Mouse (Mus musculus) monocyte, adult 5-6 weeks (primary cell): ENCODE measurements around the gene Zfand6. TPM values are rescaled to one million over a fixed set of nuclear protein-coding genes. Genes with fewer than 3 reads are reported as not detected.

Experiments
- ATAC-seq: fragments of 153-309, 156-312 bp; replicated peaks from 2 replicates; pipeline ENCODE4 v1.8.0; 2017; ENCODE audit warnings: mild to moderate bottlenecking; ENCODE audit not compliant: low TSS enrichment, insufficient number of reproducible peaks, severe bottlenecking, poor library complexity, low FRiP score
- total RNA-seq: library from RNA; stranded (forward); fragments of 200-1000, 200-491, 200-594 nt; gene quantifications from 3 replicates; pipeline ENCODE4 v1.2.3, GENCODE M21; 2017

Zfand6 gene
- total RNA-seq, 1 experiment from 2014 or later, result 176 TPM

DNA sequence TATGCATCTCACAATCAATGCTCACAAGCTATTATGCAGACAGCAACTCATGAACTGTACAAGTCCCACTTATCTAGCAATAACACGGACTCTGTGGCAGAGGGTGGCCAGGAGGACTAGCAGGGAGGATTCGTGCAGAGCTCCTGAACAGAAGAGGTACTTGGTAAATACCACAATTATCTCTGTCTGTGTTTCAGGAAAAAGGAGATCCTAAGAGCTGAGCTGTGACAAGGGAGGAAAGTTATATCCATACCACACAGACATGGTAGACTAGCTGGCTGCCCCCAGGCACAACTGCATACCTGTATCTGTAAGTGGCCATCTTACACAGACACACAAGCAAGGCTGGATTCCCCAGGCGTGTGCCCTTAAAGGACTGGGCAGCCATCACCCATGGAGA, 88.4 kb downstream of the Zfand6 start:
- no peak for ATAC-seq

DNA sequence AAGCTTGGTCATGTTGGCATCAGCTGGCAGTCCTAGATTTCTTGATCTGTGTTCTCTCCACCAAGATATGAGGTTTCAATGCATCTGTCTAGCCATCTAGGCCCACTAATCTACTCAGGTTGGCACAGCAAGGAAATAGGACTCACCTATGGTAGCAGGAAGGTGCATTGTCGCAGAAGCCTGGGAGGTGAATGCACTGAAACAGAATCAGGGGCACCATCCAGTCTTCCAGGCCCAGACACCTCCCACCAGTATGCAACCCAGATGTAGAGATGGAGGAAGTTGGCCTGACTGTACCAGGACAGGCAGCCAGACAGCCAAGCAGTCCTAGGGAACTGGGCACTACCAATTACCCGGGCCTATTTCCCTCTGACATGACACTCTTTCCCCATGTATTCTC, 89.1 kb downstream of the Zfand6 start:
- no peak for ATAC-seq

DNA sequence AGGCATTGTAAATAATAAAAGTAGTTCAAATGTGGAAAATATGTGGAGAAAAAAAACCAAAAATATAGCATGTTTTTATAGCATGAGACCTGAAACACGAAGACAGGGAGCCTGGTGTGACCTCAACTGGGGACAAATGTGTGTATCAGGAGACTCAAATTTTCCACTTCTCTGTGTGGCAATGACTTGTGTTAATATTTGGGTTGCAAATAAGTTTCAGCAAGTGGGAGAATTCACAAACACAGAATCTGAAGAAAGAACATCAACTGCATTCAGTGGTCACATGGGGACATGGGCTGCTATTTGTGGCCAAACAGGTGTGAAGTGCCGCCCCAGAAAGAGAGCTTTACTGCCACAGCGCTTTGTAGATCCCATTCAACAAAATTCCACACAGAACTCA, 93.1 kb downstream of the Zfand6 start:
- ATAC-seq, result no peak

DNA sequence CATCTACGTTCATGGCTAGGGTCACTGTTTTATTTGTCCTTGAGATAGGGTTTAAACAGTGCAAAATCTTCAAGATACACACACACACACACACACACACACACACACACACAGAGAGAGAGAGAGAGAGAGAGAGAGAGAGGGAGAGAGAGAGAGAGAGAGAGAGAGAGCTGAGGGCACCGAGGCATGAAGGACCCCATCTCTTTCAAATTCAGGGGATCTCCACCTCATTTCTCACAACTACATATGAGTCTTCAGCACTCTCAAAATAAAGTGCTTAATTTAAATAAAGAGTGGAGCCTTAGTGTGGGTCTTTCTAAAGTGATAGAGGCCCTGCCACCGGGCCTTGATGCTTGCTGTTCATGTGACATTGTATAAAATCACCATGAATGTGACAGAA, 93.8 kb downstream of the Zfand6 start:
- no peak for ATAC-seq

DNA sequence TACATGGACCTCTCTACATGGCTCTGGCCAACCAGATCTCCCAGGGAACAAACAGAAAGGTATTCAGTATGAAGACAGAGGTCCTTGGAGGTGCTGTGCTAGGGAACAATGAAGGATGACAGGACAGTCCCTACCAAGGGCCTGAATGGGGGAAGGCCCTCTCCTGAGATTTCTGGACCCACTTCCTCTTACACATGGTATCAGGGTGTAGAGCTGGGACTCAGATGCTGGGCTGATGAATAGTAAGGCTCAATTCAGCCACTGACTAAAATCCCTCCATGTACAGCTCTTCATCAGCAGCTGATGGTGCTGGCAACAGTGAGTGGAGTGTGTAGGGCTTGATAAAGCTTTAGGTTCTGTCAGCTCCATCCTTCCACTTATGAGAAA, 94.8 kb downstream of the Zfand6 start:
- ATAC-seq, result no peak

DNA sequence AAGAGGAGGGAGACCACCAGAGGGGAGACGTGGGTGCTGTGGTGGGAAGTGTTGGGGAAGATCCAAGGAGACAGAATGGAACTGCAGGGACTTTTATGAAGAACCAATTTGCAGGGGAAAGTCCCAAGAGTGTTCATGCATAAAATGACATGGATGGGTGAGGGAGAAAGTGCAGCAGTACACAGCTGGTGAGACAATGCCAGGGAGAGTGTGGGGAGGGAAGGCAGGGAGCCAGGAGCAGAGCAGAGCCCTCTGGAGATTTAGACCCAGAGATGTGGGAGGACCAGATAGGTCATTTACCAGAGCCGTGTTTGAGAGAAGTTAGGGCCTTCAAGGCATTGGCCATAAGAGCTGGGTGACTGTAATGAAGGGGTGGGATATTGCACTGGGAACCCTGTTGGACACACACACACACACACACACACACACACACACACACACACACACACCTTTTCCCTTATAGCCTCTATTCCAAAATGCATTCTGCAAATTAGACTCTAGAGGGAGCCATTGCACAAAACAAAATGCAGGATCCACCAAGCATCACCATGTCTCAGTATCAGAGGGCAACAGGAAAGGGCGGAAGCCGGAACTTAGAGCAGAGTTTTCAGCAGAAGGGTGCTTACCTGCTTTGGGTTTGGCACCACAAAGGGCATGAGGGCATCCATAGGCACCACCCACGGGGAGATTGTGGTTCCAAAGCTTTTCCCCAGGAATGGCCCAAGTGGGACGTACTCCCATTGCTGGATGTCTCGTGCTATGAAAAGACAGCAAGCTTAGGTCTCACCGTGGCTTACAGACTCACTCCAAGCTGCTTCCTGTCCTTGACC, 95.5 kb downstream of the Zfand6 start:
- ATAC-seq, result peak; percentile 38; the same call in 1 of the 2 replicates

DNA sequence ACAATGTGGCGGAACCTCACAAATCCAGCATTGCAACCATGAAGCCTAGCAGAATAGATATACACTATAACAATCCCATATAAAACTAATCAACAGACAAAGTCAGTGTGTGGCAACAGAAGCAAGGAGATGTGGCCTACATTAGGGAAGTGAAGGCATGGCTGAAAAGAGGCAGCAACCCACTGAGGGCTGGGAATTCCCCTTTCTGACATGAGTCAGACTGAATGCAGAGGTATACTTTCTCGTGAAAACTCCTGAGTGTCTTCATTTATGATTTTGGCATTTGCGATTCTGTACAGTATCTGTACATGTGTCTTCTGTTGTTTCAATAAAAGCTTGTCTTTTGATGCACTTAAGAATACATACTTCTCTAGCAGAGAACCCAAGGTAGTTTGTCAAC, 98.4 kb downstream of the Zfand6 start:
- ATAC-seq, result no peak

DNA sequence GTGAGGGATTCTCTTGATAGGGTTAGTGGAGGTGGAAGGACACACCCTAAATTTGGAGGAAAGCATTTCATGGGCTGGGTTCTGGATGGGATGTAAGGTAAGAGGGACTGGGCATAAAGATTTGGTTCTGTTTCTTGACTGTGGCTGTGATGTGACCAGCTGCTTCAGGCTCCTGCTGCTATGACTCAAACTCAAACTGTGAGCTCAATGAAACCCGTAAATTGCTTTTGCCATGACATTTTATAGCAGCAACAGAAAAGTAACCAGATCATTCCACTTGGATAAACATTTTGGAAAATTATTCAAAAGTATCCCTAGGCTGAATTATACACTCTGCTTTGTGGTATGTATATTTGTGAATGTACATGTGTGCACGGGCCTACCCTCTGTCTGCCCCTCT, 99.1 kb downstream of the Zfand6 start:
- ATAC-seq, result no peak

DNA sequence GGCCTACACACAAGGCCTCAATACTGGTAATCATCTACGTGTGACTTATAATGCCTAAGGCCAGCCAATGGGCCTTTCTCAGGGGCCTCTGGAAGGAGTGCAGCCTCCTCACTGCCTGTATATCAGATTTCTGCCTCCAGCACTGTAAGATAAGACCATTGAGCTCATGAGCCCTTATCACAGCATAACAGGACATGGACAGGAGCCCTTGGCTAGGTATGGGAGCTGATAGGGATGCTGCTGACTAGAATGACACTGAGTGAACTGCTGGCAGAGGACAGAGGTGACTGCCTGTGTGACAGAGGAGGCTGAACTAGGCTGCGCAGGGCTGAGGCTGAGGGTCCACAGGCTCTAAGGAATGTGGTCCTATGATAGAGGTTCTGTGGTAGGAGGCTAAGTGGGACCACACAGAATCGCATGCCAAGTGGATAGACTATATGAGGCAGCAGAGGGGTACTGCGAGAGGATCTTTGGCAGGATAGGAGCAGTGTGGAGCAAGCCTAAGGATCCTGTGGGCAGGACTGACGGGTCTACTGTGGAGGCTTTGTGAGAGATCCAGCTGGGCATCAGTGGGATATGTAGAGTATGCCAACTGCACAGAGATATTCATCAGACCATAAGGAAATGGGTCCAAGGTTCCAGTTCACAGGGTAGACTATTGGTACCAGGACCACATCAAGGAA, 102.5 kb downstream of the Zfand6 start:
- ATAC-seq, result no peak

DNA sequence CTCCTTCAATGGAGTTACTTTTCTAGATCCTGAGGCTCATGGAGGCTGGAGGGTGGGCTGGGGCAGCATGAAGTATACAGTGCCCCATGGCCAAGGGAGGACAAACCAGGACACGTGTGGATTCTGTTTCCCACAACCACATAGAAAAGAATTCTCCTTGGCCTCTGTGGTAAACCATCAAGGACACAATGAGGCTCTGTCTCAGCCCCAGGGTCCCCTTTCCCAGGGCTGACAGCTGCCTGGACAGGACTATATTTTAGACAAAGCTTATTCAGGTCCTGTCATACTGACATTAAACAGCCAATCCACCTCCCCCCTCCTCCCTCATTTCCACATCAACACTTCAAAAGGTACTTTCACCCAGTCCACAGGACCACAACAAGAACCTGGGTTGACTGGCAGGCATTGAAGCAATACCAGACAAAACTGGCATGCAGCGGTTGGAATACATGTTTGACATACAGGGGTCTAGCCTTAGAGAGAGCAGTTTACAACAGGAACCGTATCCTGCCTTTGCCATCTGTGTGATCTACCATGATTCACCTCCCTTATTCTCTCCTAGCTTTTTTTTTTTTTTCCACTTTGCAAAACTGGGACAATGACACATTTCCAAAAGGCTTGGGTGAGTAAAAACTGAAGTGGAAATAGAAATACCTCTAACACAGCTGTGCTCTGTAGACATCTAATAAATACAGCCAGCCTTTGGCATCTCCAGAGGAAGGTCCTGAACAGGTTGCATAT, 103.2 kb downstream of the Zfand6 start:
- ATAC-seq, result no peak

DNA sequence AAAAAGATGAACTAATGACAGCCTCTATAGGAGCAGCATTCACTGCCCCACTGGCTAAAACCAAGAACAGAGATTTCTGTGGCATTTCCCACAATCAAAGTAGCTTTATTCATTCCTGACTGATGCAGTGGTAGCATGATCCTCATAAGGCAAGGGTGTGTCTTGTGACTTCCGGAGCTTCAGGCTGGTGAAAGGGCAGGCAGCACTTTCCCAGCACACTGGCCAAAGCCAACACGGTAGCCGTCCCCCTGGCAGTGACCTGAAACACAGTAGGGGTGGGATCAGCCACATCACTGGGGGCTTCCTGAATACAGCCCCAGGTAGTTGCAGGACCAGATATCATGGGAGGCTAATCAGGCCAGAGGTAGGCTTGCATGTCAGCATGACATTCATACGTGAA, 104.7 kb downstream of the Zfand6 start:
- ATAC-seq, result no peak

DNA sequence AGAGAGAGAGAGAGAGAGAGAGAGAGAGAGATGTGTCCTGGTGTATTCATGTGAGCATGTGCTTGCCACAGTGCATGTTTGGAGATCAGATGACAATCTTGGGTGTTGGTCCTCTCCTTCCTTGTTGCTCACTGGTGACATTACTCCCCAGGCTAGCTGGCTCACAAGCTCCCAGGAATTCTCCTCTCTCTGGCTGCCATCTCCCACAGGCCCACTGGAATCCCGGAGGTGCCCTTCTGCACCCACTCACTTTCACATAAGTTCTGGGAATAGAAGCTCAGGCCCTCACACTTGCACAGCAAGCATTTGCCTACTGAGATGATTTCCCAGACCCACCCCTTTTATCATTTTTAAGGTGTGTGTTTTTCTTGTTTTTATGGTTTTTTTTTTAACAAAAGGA, 110.0 kb downstream of the Zfand6 start:
- ATAC-seq, result no peak

DNA sequence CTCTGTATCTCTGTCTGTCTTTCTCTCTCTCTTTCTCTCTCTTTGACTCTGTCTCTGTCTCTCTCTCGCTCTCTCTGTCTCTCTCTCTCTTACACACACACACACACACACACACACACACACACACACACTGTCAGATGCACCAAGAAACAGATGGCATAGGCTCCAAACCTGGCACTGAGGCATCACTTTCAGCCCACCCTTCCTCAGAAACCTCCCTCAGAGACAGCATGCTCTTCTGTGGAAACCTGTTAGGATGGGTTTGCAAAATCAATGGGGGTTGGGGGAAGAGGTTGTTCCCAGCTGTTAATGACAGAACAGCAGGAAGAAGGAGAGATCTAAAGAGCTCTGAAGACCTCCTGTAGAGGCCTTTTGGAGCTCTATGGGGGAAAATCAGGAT, 110.9 kb downstream of the Zfand6 start:
- ATAC-seq, result no peak

DNA sequence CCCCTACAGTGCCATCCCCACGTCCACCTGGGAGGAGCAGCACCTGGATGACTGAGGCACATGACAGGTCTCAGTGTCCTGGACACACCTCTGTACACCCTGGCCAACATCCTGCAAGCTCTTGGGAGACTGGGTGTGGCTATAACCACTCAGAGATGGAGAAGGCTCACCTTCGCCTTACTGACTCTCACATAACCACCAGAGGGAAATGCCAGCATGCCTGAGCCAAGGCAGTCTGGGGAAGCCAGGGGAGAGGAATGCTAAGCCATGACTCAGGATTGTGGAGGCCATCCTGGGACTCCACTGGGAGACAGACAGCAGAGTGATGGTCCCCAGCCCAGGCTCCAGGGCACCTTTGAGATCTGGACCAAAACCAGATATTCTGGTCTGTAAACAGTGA, 112.7 kb downstream of the Zfand6 start:
- no peak for ATAC-seq

DNA sequence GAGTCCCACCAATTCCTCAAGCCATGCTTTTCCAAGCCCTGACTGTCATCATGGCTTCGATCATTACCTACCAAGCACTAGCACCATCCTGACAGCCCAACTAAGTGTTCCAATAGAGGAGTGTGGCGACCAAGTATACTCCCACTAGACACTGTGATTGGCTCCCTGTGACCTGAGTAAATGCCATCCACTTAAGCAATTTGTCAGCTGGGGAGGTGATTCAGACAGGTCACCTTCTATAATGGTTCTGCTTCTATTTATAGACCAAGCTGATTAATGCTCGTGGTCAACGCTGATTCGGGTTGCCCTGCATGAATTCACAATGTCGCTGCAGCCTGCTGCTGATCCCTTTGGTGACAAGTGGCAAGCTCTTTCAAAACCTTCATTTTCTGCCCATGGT, 123.6 kb downstream of the Zfand6 start:
- no peak for ATAC-seq

DNA sequence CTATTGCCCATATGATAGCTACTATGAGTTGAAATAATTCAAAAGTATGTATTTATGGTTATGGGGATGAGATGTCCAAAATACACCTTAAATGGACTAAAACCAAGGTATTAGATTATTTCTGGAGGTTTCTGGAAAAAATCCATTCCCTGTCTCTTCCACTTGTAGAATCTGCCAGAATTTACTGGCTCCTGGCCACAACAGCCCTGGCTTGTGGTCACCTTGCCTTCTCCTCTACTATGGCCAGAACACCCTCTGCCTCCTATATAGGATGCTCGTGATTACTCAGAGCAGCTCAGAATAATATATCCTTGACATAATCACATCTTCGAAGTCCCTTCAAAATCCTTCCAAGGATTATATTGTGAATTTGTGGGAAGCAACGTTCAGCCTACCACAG, 125.5 kb downstream of the Zfand6 start:
- no peak for ATAC-seq
